Mouse (Mus musculus): ENCODE data around the gene Cdk5.
"Not testable (repeated sequence)": the region's sequence is repeated elsewhere in the genome, so short reads cannot be mapped to it uniquely, and the experiment has no call there.

The Cdk5 gene

DNA sequence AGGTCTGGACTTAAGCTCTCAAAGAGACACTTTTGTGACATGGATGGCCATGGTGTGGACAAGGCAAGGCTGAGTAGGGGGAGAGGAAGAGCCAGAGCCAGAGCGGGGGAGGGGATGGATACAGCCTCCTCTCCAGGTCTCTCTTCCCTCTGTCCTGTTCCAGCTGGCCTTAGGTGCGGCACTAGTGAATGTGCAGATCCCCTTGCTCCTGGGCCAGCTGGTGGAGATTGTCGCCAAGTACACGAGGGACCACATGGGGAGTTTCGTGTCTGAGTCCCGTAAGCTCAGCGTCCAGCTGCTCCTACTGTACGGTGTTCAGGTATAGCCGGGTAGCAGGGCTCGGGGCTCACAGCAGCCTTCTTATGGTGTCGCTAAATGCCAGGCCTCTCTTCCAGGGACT, 23.0 kb downstream of the Cdk5 start:
- DNase-seq (ENCODE audit: low read depth, low spot score): no peak

DNA sequence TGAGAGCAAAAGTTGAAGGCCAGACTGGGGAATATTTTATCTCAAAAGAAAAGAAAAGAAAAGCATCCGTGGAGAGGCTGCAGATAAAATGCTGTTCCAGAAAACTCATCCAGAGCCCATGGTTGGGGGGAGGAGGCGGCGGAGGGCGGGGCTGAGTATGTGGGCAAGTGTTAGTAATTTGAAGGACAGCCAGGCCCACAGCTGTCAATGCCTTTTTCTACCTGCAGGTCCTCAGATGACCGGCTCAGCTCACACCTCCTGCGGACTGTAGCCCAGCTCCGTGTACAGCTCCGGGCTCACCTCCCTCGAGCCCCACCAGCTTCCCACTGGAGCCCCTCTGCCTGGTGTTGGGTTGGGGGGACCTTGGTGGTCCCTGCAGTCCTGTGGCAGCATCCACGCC, 23.6 kb downstream of the Cdk5 start:
- DNase-seq (ENCODE audit: low read depth, low spot score): no peak

DNA sequence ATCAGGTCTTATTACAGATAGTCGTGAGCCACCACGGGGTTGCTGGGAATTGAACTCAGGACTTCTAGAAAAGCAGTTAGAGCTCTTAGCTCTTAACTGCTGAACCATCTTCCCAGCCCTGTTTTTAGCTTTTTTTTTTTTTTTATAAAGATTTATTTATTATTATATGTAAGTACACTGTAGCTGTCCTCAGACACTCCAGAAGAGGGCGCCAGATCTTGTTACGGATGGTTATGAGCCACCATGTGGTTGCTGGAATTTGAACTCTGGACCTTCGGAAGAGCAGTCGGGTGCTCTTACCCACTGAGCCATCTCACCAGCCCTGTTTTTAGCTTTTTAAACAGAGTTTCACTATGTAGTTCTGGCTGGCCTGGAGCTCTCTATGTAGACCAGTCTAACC, 27.1 kb downstream of the Cdk5 start:
- DNase-seq (ENCODE audit: low read depth, low spot score): not testable (repeated sequence)

DNA sequence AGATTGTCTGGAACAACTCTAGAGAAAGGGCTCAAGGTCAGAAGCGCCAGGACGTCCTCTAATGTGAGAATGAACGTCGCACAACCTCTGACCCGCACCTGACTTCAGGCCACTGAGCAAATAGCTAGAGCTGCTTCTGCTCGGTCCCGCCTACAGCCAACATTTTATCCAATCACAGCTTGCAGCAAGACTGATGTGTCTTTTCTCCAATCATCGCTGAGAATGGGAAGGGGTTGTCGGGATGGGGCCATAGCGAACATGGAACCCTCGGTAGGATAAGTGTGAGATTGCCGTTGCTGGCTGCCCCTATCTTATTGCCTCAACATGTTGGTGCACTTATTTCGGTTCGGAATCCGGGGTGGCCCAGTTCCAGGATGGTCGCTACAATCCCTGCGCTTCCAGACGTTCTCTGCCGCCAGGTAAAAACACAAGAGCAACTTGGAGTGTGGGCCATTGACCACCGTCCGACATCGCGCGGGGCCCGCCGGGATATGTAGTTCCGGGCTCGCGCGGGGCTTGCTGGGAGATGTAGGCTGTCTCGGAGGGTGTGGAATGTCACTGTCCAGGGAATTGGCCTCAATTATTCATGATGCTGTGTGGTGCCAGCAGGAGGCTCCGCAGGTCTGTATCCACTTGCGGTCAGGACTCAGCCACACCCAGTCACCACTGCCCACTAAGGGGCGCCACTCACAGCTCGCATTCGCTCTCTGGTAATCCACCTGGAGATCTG, 29.0 kb downstream of the Cdk5 start:
- peak; percentile 98 for DNase-seq (ENCODE audit: low read depth, low spot score)

DNA sequence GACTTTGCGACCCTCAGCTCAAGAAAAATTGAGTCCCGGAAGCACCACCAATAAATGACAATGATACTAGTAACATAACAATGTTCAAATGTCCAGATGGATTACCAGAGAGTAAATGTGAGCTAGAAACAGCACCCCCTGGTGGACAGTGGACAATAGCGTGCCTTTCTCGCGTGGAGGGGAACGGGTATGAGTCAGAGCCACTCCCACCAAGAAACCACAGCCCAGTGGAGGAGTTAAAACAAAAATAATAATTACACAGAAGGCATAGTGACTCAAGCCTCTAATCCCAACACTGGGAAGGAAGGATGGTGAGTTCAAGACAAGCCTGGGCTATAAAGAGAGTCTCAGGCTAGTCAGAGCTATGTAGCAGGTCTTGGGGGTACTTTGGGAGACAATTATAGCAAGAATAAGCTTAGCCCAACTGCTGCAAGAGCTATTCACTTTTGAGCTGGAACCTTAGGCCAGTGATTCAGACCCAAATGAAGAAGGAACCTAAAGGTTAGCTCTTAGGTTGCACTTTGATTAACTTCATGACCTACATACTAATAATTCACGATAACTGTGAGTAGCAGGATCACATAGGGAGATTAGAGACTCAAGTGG, 29.8 kb downstream of the Cdk5 start, which contains the start of gene Abcb8:
Gene Abcb8 (plus strand): TSS at position 272 of the 606 bp plus-strand sequence.
- DNase-seq (ENCODE audit: low read depth, low spot score): peak; percentile 97

DNA sequence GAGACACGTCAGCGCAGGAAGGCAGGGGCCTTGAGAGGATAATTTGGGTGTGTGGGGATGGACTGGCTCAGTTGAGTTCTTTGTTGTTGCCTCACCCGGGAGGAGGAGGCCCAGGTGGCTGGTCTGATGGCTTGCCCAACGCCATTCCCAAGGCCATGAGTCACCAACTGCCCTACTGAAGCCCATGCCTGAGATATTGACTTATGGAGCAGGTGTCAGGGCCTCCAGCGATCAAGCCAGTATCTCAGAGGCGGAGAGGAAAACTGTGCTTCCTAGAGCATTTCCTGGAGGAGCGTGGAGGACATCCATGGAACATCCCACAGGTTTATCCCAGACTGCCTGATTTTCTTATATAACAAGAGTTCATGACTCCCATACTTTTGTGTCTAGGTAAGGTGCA, 30.6 kb downstream of the Cdk5 start:
- DNase-seq (ENCODE audit: low read depth, low spot score): peak; percentile 58

DNA sequence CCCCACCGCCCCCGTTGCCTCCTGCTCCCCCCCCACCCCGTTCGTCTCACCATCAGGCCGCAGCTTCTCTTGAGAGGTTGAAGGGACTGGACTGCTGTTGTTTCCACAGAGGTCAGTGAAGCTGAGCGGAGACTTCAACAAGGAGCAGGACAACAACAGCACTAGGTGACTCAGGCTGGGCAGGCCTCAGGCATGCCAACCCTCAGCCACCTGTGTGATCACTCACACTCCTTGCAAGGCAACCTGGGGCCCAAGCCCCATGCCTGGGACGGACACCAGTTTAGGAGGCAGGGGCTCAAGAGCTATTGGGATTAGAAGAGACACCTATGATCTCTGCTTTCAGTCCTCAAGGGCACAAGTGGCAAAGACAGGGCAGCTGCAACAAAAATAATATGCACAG, 31.5 kb downstream of the Cdk5 start, which contains the start of gene Atg9b:
Gene Atg9b (minus strand): TSS at position 280 of the 400 bp plus-strand sequence.
- no peak for DNase-seq (ENCODE audit: low read depth, low spot score)

DNA sequence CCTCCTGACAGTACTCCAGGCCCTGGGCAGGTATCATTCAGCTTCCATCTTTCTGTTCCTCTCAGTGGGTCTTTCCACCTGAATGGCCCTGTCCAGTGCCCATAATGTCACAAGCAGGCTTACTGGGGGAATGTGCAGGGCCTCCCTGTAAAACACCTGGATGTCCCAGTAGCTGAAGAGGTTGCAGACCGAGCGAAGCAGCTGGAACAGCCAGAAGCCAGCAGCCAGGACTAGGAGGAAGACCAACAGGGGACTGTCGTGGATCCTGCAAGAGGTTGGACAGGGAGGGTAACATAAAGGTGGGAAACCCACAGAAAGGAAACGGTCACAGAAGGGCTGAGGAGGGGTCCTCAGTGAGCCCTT, 33.7 kb downstream of the Cdk5 start:
- DNase-seq (ENCODE audit: low read depth, low spot score): no peak

DNA sequence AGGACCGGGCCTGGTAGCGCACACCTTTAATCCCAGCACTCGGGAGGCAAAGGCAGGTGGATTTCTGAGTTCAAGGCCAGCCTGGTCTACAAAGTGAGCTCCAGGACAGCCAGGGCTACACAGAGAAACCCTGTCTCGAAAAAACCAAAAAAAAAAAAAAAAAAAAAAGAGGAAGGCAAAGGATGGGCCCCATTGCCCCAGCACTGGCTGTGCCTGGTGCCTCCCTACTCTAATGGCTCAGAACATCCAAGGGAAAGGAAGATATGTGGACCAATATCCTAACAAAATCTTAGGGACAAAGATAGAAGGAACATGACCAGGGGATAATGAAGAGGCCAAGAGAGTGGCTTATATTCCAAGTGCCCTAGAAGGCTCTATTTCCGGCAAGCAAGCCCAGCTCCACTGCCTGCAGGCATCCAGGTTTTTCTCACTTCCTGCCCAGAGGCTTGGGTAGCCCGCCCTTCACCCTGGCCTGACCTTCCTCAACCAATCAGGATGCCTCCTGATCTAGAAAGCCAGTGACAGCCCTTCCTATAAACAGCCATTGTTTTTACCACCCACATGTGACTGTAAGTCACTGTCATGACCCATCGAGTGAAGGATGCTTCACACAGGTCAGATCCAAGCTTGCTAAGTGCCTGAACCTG, 34.2 kb downstream of the Cdk5 start:
- DNase-seq (ENCODE audit: low read depth, low spot score): peak; percentile 72

DNA sequence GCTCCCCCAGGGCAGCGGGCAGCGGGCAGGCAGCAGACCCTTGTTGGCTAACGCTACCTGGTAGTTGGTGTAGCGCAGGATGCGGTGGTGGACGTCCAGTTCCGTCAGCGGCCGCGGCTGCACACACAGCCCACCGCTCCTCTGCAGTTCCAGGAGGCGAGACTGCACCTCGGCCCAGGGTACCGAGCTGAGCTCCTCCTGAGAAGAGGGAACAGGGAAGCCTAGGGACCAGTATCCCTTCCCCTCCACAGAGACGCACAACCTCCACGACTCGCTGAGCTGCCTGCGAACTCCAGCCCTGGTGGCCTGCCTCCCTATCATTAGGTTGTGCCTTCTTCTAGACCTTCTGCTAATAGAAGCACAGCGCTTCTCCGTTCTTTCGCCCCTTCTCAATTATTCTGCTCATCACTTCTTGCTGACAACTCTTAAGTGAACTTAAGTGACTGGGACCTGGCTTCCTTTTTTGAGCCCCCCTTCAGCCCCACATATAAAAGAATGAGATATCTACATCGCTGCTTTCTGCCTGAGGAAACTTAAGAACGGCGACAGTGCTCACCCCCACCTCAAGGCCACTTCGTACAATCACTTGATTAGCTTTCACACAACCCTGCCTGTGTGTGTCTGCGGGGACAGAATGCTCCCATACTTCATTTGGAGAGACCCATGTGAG, 34.9 kb downstream of the Cdk5 start:
- no peak for DNase-seq (ENCODE audit: low read depth, low spot score)

DNA sequence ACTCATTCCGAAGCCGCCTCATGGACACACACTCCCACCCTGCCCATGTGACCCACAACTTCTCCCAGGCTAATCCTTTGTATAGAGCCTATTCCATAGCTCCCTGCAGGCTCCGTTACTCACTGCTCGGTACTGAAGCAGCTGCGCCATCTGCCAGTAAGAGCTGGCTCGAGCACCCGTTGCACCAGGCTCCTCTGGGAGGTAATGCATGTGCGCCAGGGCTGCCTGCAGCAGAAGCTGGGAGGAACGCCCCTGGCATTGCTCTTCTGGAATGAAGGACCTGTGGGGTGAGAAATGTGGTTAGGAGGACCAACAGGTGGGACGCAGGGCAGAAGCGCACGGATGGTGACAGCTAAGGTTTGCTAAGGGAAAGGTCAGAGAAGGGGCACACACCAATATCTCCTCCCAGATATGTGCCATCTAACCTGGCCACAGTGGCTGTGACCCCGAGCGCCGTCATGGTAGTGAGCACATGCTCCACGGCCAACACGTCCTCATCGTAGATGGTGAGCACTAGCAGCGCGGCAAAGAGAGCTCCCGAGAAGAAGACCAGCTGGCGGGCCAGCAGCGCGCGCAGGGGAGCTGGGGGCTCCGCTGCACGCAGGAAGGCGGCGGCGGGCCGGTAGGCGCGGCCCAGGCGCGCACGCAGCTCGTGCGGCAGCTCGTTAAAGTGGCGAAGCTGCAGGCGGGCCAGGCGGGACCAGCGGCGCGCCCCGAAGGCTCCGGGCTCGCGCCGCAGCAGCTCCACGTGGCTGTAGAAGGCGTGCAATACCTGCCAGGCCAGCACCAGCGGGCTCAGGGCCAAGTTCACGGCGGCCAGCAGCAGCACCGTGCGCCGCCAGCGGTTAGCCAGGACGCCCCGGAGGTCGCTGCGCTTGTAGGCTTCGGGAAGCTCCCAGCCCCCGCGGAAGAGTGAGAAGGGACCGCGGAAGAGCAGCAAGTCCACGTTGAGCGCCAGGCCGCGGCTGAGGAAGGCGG, 35.8 kb downstream of the Cdk5 start:
- DNase-seq (ENCODE audit: low read depth, low spot score): no peak

DNA sequence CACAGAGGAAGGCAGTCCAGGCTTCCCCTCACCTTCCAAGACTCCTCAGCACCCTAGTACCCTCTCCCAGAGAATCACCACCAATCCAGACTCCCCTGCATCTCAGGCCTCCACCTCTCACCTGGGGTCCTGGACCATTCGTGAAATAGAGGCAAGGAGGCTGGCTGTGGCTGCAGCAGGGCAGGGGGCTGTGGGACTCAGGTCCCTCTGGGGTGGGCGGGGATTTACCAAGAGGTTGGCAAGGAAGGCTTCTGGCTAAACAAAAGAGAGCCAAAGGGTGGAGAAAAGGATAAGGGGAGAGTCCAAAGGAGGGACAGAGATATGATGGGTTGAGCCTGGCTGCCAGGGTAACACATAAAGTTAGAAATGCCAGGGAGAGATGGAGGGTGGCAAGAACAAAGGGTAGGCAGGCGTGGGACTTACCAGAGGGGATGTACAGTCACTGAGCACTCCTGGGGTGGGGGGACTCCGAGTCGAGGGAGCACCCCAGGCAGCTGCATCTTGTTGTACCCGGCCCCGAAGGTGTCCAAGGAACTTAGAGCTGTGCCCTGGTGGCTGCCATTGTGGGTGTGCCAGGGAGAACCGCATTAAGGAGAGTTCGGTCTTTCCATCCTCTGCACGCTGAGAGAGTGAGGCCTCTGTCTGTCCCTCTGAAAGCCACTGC, 37.3 kb downstream of the Cdk5 start:
- no peak for DNase-seq (ENCODE audit: low read depth, low spot score)

DNA sequence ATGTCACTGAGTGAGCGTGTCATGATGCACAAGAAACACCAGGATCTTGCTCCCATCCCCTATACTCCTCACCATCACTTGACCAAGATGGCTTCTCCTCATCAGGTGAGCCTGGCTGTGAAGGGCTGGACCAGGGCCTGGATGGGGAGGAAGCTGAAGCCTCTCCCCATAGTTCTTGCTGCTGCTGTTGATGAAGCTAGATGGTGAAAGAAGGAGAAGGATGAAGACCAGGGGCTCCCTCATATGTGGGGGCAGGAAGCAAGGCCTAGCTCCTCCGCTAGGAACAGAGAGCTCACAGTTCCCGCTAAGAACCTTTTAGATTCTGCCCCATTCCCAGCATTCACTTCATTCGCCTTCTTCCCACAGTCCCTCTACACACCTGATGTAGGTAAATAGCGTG, 38.0 kb downstream of the Cdk5 start:
- no peak for DNase-seq (ENCODE audit: low read depth, low spot score)

DNA sequence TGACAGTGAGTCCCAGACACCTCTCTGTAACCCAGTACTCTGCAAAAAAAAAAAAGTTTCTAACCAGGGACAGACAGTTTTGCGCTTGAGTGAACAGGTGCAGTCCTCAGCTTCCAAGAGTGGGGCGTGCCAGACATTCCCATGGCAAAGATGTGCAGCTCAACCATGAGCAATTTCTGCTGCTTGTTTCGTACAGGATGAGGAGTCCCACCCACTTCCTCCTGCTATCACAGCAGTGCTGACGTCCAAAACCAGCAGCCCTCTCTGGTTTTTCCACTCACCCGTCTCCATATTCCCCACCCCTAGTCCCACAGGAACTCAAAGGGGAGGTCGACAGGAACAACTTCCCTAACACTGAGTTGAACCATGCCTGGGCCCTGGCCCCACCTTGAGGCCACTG, 38.9 kb downstream of the Cdk5 start:
- DNase-seq (ENCODE audit: low read depth, low spot score): no peak

DNA sequence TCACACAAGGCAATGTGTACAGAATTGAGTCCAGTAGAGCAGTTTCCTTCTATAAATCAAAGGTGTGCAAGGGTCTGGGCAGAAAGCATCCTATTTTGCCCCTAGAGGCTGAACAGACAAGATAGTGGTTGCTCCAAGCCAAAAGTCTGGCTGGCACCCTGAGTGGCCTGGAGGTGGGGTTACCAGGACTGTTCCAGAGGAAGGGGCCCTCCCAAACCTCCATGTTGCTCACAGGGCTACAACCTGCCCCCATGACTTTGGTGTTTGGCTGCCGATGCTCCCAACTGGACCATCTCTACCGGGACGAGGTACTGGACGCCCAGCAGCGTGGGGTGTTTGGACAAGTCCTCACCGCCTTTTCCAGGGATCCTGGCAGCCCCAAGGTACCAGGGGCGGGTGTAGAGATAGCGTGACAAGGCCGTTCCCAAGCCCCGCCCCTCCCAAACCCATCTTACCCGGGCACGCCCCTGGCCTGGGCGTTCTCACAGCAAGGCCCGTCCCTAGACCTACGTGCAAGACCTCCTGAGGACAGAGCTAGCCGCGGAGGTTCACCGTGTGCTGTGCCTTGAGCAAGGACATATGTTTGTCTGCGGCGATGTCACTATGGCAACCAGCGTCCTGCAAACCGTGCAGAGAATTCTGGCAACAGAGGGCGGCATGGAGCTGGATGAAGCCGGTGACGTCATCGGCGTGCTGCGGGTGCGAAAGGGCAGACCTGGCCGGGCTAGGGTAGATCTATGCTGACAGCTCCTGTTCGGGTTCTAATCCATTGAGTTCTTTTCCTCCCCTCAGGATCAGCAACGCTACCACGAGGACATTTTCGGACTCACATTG, 40.1 kb downstream of the Cdk5 start:
- peak; percentile 59 for DNase-seq (ENCODE audit: low read depth, low spot score)

DNA sequence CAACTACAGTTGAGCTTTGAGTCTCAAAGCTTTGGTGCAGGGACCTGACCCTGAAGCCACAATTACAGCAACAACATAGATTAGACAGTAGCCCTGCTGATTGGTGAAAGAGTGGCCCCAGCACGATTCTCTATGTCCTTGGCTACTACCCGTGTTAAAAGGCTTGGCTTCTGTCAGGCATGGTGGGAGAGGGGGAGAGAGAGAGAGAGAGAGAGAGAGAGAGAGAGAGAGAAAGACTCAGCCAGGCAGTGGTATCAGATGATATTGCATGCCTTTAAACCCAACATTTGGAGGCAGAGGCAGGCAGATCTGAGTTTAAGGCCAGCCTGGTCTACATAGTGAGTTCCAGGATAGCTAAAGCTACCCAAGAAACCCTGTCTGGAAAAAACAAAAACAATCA, 41.3 kb downstream of the Cdk5 start:
- no peak for DNase-seq (ENCODE audit: low read depth, low spot score)

DNA sequence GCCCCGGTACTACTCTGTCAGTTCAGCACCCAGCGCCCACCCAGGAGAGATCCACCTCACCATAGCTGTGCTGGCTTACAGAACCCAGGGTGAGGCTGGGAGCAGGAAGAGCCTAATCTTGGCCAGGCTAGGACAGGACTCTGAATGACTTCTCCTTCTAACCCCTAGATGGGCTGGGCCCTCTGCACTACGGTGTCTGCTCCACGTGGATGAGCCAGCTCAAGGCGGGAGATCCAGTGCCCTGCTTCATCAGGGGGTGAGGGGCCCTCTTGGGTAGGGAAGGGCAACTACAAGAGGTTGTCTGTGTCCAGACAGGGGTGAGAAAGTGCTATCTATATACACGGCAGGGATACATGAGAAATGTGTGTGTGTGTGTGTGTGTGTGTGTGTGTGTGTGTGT, 41.8 kb downstream of the Cdk5 start:
- DNase-seq (ENCODE audit: low read depth, low spot score): no peak

DNA sequence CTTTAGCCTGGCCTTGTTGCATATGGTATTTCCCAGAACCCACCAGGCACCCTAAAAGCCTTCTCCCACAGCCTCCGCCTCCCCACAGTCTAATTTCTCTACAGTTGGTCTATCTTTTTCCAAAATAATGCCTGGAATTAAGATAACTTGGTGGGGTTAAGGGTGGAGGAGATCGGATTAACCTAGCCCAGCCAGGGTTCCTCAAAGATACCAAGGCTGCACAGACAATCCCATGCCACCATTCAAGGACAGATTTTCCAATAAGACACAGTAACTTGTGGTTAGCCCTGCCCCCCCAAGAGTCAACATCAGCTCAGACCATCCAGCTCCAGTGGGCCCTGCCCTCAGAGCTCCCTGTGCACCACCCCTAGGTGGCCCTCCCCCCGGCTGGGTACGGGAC, 42.8 kb downstream of the Cdk5 start:
- DNase-seq (ENCODE audit: low read depth, low spot score): no peak

DNA sequence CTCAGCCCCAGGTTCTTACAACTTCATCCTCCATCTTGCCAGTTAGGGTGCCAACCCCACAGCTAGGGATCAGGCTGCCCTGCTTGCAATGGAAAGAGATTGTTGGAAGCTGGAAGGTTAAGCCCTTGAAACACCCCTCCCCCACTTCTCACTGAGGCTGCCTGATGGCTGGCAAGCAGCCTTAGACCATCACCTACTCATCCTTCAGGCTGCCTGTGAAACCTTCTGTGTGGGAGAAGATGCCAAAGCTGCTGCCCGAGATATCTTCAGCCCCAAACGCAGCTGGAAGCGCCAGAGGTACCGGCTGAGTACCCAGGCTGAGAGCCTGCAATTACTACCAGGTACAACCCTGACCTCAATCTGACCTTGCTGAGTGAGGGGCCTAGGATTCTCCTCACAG, 43.8 kb downstream of the Cdk5 start:
- no peak for DNase-seq (ENCODE audit: low read depth, low spot score)

DNA sequence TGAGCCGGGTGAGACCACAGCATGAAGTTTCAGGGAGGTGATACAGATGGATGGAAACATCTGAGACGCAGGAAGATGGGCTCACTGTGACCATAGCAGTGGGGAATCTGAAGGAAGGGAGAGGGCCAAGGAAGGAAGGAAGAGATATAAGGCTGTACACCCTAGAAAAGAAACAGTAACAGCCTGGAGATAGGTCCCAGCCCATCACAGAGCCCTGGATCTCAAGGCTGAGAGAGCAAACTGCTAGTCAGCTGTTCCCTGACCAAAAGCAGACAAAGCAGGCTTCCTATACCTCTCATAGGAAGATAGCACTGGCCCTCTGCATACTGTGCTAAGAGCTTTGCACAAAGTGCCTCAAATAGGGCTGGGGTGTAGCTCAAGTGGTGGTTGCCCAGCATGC, 44.6 kb downstream of the Cdk5 start:
- no peak for DNase-seq (ENCODE audit: low read depth, low spot score)
